Mouse (Mus musculus) A20 (cell line): ENCODE results near the gene Ppp1ca.

ENCODE experiments used
- DNase-seq: peaks from one replicate; pipeline ENCODE4 v3.0.0-alpha.2; 2011; ENCODE audit warnings: low read depth, low spot score

Ppp1ca gene

DNA sequence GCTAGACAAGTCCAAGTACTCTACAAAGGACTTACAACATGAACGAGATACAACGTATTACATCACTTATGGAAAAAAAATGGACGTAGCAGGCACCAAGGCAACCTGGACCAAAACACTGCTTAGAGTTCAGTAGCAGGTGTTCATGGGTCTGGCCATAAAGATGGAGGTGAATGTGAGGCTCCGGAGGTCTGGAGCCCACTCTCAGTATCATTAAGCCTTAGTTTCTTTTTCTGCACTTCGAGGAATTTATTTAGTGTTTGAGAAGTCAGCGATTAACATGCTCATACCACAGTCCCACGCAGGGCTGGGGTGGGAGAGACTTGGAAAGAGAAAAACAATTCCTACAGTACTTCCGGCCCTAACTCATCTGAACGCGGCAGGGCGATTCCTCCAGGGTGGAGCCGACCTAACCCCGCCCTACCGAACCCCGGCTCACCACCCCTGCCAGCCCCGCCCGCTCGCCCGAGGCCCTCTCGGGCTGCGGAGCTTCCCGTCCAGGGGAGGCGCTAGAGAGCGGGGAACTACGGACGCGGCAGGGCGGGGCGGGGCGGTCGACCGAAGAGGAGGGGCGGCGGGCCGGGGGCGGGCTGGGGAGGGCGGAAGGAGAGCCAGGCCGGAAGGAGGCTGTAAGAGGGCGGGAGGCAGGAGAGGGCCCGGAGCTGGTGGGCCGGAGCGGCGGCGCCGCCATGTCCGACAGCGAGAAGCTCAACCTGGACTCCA is at the start of gene Ppp1ca:
TSS of gene Ppp1ca (plus strand) at position 538 of the 723 bp plus-strand sequence.
- peak; percentile 98 for DNase-seq

DNA sequence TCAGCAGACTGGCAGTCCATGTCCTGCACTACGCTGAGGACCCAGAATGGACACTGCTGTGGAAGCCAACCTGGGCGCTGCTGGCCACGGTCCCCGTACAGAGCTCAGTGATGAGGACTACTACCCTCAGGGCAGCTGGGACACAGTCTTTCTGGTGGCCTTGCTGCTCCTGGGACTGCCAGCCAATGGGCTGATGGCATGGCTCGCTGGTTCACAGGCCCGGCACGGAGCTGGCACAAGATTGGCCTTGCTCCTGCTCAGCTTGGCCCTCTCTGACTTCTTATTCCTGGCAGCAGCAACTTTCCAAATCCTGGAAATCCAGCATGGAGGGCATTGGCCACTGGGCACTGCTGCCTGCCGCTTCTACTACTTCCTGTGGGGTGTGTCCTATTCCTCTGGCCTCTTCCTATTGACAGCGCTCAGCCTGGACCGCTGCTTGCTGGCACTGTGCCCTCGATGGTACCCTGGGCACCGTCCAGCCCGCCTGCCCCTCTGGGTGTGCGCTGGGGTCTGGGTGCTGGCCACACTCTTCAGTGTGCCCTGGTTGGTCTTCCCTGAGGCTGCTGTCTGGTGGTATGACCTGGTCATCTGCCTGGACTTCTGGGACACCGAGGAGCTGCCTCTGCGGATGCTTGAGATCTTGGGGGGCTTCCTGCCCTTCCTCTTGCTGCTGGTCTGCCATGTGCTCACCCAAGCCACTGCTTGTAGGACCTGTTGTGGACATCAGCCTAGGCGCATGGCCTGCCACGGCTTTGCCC is 49.3 kb upstream of the Ppp1ca start:
- no peak for DNase-seq

DNA sequence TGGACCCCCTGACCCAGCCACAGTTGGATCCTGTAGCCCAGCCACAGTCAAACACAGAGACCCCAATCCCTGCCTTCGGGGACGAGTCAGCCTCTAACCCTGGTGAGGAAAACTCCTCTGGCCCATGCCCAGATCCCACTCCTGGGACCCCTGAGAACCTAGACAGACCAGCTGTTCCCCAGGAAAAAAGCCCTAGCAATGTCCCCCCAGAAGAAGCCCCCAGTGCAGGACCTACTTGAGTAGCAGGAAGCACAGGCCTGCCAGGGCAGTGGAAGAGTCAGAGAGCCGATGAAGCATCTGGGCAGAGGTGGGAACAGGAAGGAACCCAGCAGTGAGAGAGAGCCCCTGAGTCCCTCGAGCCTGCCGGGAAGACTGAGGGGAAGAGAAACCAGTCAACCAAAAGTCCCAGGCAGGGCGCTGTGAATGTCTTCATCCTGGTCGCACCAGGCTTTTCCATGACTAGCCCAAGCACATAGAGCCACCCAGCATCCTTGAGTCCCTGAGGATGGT is 48.1 kb upstream of the Ppp1ca start, which contains the start of gene Cabp4:
TSS of gene Cabp4 (minus strand) at position 275 of the 510 bp plus-strand sequence.
- DNase-seq: no peak

DNA sequence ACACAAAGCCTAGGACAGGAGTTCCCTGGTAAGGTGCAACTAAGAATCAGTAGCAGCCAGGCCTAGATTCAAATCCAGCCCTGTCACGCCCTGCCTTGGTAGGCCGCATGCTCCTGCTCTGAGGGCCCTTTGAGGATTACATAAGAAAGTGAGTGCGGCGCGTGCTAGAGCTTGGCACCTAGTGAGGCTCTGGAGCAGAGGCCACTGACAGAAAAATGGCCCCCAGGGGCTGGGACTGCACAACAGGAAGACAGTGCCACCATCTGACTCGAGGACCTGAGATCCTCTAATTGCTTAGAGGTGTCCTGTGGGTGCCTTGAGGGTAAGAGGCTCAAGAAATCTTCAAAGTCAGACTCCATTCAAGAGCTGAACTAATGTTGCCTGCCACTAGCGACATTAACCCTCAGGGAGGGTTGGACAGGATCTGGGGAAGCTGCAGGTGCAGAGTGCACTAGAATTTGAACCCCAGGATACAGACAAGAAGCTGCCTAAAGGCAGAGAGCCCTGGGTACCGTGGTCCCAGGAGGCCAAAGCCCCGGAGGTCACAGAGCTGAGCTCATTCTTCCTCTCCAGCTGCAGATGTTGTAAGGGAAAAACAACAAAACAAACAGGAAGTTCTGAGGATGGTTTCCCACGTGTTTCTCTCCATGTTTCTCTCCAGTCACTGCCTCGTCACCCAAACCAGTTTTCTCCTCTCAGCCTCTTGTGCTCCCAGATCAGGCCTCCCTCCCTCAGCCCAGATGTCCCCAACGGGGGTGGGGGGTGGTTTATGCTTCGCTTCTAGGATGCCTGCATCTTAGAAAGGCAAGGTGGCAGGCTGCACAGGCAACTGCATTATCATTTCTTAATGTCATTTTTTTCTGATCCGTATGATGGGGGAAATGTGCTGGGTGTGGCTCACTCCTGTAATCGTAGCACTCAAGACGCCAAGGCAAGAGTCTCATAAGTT is 47.0 kb upstream of the Ppp1ca start:
- peak; percentile 62 for DNase-seq

DNA sequence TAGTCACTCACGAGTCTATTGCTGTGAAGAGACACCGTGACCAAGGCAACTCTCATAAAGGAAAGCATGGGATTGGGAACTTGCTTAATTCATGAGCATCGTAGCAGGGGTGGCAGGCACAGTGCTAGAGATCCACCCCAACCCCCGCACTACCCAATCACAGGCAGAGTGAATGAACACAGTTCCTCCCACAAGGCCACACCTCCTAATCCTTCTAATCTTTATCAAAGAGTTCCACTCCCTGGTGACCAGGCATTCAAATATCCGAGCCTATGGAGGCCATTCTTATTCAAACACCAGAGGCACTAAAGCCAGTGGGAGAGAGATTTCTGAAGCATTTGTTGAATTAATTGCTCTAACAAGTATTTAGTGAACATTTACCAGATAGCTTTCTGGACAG is 45.9 kb upstream of the Ppp1ca start:
- DNase-seq: no peak

DNA sequence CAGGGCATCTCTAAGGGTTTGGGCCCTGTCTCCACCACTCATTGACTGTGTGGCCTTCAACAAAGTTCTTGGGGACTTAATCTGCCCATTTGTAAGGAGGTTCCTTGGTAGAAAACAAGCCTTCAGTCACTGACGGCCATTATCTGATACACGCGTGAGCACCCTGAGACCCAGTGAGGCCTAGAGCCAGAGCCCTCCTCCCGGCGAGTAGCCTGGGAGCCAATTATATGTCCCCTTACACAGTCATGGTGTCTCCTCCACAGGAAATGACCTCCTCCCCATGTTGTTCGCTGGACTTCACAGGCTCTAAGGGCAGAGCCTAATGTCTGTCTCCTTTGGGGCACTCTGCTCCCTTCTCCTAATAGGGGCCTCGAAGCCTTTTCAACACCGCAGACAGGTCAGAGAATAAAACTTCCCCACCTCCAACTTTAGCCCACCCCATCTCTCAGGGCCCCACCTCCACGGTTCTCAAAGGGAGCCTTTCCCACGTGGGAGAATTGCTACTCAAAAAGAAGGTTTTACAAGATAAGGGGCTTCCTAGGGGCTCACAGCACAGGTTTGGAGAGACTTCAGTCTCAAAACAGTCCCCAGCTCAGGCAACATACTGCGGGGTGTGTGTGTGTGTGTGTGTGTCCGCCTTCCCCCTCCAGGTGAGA is 45.4 kb upstream of the Ppp1ca start:
- DNase-seq: no peak

DNA sequence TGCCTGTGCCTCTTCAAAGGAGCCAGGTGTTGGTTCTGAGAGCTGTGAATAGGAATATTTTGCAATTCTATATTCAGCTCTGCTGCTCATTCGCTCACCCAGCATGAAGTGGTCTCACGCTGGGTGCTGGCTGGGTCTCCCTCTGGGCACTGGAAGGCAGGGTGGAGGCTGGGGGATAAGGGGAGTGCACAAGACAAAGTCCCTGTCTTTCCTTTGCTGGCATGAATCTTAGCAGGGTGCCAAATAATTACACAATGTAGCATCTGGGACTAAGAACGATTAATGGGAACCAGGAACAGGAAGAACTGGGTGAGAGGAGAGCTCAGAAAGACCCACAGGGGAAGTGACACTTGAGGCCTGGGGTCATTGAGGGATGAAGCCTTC is 44.9 kb upstream of the Ppp1ca start:
- DNase-seq: no peak

DNA sequence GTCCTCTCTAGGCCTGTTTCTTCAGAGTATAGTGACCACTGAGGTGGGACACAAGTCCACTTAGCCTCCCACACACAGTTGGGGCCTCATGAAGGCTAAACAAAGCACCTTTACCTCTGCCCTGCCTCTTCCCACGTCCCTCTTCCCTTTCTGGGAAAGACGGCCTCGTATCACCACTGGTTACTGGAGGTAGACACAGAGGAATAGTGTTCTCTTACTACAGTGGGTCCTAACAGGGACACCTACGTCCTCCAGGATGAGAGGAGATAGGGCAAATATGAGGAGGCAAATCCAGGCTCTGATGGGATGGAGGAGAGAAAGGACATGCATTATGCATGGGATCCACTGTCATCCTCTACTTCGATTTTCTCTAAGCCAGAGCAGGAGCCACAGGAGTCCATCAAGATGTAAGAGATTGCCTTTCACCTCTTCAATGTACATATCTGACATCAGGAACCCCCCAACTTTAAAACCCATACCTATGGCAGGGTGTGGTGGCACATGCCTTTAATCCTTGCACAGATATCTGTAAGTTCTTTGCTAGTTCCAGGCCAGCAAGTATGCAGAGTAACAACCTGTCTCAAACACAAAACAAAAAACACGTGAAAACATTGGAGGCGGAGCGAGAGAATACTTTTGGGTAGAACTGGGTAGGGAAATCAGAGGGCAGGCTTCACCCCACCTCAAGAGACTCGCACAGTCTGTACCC is 43.9 kb upstream of the Ppp1ca start:
- no peak for DNase-seq

DNA sequence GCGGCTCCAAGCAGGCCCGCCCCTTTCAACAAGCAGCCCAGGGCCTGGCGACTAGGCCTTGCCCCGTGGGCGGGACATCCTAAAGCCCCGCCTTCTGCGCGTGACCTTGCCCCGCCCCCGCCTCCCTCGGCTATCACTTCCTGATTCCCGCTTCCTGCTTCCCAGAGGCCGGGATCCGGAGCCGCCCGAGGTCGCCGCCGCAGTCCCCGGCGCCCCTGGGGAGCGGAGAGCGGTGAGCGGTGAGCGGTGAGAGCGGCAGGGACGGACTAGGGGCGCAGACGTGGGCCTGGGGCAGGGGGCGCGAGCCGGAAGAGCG is 43.4 kb upstream of the Ppp1ca start, which contains the start of gene Coro1b:
TSS of gene Coro1b (plus strand) at position 129 of the 316 bp plus-strand sequence.
- DNase-seq: peak; percentile 92

DNA sequence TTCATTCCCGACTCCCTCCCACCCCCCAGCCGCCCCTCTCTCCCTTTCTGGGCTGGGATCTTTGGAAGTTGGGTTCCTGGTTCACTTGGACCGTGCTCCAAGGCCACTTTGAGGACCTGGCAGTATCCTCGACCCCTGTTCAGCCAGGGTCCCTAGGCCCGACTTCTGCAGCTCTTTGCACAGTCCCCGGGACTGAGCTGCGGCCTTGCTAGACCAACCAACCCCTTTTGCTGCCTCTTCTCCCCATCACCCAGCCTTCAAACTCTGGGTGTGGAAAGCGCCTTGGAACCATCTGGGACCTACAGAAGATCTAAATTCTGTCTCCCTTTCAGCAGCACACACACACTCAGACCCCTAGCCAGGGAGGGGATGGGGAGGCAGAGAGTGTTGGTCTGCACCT is 43.0 kb upstream of the Ppp1ca start:
- DNase-seq: no peak

DNA sequence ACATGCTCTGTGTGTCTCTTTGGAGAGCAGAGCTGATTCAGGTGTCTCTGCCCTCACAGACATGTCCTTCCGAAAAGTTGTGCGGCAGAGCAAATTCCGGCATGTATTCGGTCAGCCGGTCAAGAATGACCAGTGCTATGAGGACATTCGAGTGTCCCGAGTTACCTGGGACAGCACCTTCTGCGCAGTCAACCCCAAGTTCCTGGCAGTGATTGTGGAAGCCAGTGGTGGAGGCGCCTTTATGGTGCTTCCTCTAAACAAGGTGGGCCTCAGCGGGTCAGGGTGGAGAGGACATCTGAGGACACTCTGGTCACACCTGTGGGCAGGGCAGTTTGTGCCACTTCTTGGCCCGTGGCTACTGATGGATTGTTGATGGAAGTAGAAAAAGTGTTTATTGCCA is 42.6 kb upstream of the Ppp1ca start:
- DNase-seq: no peak

DNA sequence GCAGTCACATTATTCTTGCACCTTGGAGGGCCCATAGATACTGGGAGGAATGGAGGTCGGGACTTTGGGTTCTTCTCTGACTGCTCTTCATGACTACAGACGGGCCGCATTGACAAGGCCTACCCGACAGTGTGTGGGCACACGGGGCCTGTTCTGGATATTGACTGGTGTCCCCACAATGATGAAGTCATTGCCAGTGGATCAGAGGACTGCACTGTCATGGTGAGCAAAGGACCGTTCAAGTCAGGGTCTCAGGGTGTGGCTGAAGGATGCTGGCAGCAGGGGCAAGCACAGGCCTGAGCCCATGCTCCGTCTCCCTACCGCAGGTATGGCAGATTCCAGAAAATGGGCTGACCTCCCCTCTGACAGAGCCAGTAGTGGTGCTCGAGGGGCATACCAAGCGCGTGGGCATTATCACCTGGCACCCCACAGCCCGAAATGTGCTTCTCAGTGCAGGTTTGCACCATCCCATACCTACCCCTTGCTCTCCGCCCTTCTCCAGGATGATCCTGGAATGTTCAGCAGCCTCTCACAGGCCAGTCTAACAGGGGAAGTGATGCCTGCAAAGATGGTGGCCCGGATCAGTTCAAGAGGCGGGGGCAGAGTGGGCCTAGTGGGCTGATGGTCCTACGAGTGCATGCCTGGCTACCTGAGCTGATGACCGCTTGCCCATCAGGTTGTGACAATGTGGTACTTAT is 42.0 kb upstream of the Ppp1ca start:
- no peak for DNase-seq

DNA sequence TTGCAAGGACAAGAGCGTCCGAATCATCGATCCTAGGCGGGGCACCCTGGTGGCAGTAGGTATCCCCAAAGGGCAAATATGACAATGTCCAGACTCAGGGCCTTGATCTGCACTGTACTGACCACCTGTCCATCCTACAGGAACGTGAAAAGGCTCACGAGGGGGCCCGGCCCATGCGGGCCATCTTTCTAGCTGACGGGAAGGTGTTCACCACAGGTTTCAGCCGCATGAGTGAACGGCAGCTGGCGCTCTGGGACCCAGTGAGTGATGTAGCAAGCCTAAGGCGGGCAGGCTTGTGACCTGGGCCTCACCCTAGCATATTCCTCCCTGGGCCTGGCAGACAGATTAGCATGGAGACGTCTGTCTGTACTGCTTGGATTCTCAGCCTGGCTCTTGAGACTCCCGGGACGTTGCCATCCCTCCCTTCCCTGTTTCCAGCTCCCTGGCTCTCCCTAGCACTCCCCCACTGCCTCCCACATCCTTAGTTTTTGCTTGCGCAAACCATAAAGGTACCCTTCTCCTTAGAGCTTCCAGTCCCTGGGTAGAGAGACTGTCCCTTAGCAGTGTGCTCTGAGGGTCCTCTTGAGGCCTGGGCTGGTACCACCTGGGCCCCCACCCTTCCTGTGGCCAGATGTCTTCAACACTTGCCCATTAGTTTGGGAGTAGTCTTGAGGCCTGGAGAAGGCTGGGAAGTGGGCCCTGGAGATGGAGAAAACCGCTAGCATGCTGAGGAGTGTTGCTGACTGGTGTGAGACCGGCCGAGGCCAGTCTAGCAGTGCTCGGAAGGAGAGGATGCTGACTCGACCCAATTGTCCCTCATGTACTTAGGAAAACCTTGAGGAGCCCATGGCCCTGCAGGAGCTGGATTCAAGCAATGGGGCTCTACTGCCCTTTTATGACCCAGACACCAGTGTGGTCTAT is 41.0 kb upstream of the Ppp1ca start:
- no peak for DNase-seq

DNA sequence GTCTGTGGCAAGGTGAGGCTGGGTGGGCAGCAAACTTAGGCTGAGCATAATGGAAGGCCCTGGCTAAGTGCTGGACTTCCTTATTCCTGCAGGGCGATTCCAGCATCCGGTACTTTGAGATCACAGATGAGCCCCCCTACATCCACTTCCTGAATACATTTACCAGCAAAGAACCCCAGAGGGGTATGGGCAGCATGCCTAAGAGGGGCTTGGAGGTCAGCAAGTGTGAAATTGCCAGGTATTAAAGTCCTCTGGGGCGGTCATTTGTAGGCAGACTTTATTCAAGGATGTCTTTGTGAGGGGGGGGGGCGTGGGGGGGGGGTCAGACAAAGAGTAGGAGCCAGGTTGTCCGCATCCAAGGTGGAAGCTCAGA is 40.4 kb upstream of the Ppp1ca start:
- no peak for DNase-seq

DNA sequence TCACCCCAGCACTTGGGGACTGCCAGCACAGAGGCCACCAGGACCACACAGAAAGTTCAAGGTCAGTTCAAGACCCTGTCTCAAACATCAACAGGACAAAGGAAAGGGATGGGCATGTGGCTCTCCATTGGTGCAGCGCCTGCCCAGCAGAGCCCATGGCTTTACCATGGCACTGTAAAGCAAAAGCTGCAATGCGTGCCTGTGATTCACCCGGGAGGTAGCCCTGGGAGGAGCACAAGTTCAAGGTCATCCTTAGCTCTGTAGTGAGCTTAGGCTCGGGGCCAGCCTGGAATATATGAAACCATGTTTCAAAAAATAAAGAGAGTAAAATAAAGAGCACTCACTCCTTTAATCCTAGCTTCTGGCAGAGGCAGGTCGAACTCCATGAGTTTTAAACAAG is 40.0 kb upstream of the Ppp1ca start:
- DNase-seq: no peak

DNA sequence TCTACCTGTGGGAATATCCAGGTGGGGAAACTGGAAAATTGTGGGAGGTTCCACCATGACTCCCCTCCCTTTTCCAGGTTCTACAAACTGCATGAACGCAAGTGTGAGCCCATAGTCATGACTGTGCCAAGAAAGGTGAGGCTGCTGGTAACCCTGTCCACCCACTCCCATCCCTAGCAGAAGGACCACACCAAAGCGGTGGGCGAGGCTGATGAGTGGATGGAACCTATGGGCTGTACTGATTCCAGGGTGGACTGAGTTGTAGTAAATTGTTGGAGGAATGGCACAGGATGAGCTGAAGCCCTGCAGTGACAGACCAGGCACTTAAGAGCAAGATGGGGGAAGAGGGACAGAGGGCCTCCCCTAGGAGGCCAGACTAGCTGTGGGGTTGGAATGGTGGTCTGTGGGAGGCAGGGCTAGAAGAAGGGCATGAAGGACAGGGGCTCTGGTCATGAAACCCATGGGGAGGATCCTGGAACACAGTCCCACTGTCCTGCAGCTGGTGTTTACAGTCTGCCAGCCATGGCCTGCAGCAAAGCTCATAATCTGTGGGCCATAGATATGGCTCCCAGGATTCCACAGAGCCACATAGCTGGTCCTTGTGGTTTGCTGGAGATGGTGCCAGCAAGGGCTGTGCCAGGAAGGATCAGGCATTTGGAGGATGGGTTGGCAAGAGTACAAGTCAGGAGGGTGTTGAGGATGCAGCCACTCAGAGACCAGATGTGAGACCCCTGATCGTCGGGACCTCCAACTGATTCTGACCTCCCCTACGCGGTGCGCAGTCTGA is 39.2 kb upstream of the Ppp1ca start:
- no peak for DNase-seq

DNA sequence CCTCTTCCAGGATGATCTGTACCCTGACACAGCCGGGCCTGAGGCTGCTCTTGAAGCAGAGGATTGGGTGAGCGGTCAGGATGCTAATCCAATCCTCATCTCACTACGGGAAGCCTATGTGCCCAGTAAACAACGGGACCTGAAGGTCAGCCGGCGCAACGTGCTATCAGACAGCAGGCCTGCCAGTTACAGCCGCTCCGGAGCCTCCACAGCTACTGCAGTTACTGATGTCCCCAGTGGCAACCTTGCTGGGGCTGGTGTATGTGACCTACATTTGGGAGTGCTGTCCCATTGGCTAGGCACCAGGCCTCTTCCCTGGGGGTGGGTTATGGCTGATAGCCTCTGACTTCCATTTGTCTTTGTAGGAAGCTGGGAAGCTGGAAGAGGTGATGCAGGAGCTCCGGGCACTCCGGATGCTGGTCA is 38.6 kb upstream of the Ppp1ca start, which contains the start of gene Ptprcap:
TSS of gene Ptprcap (plus strand) at position 373 of the 423 bp plus-strand sequence.
- no peak for DNase-seq
